Mouse (Mus musculus) stomach, embryonic 15.5 days (tissue): ENCODE results near the gene Slc1a5. TPM values are rescaled to one million over a fixed set of nuclear protein-coding genes. Genes with fewer than 3 reads are reported as not detected.

Experiments
- ATAC-seq: fragments of 200-750 bp; cut with Nextera tagmentation; 2 replicates; pipeline ENCODE4 v1.8.0; 2017; ENCODE audit warnings: low read depth, moderate number of reproducible peaks, moderate TSS enrichment; ENCODE audit not compliant: insufficient read depth, low FRiP score
- H3K27ac ChIP-seq: fragments of 300-500 bp; sonication (generic); 2 replicates; pipeline ENCODE4 v1.5.1; 2015; ENCODE audit warnings: mild to moderate bottlenecking, inconsistent platforms
- H3K27me3 ChIP-seq: fragments of 300-500 bp; sonication (generic); replicated peaks from 2 replicates; pipeline ENCODE4 v1.6.1; 2015; ENCODE audit warnings: inconsistent platforms
- H3K36me3 ChIP-seq: fragments of 300-500 bp; sonication (generic); 2 replicates; pipeline ENCODE4 v1.6.1; 2015; ENCODE audit warnings: inconsistent platforms
- H3K4me1 ChIP-seq: fragments of 300-500 bp; sonication (generic); 2 replicates; pipeline ENCODE4 v1.6.1; 2015; ENCODE audit warnings: inconsistent platforms
- H3K4me2 ChIP-seq: fragments of 300-500 bp; sonication (generic); 2 replicates; pipeline ENCODE4 v1.6.1; 2015; ENCODE audit warnings: mild to moderate bottlenecking, inconsistent platforms
- H3K4me3 ChIP-seq: fragments of 300-500 bp; sonication (generic); replicated peaks from 2 replicates; pipeline ENCODE4 v1.5.1; 2015; ENCODE audit warnings: inconsistent platforms
- H3K9ac ChIP-seq: fragments of 300-500 bp; sonication (generic); 2 replicates; pipeline ENCODE4 v1.6.1; 2015; ENCODE audit warnings: inconsistent platforms
- H3K9me3 ChIP-seq: fragments of 300-500 bp; sonication (generic); 2 replicates; pipeline ENCODE4 v1.6.1; 2016; ENCODE audit warnings: inconsistent platforms
- WGBS: fragments of 180-500 bp; shearing (Covaris S2); methylation state at CpG from one replicate; pipeline ENCODE4 v1.1.7; 2015; 5-methylcytosine and 5-hydroxymethylcytosine counted together
- polyA plus RNA-seq: library from polyadenylated mRNA; unstranded; fragments of >200 nt; fragmentation: Nextera tagmentation; extraction: Ambion mirVana; gene quantifications from 2 replicates; pipeline ENCODE4 v1.2.1, GENCODE M21; 2015

Slc1a5 gene
- polyA plus RNA-seq, result 64.2 and 66.3 TPM in 2 replicates

DNA sequence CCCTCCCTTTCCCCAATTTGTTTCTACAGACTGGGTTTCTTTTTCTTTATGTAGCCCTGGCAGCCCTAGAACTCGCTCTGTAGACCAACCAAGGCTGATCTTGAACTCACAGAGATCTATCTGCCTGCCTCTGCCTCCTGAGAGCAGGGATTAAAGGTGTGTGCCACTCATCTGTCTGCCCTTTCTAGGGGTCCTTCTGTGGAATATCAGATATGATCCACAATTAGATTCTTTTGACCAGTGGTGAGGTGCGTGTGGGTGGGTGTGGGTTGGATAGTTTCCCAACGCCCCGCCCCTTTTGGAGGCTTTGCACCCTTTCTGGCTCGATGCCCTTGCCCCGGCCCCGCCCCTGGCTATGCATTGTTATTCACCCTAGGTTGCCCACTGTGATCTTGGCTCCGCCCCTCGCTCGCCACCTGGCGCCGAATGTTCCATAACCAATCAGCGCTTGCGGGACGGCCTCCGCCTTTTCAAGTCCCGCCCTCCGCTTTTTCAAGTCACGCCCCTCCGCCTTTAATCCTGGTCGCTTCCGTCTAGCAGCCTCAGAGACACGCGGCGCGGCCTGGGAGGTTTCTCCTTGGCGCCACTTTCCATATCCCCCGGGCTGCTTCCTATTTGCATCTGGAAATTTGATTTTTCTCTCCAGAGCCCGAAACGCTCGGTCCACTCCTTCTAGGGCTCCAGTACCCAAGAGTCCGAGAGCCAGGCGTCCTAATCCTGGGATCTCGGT is at the start of gene Slc1a5:
Slc1a5 (plus strand) TSS at position 516 of the 730 bp plus-strand sequence.
- peak within 1 kb of the TSS; percentile 60 for H3K27ac ChIP-seq
- 4% methylated on average over 34 of the region's 34 CpGs for WGBS
- no peaks in the 10 kb centered on the region for H3K9me3 ChIP-seq
- H3K4me2 ChIP-seq, result peak within 1 kb of the TSS; percentile 92
- no peaks in the 10 kb centered on the region for H3K27me3 ChIP-seq
- no peaks in the 10 kb centered on the region for H3K36me3 ChIP-seq
- peaks cover 25% of the 10 kb centered on the region for H3K4me1 ChIP-seq
- peak within 1 kb of the TSS; percentile 66 for H3K9ac ChIP-seq
- peak; percentile 82 for ATAC-seq
- H3K4me3 ChIP-seq, result peak within 1 kb of the TSS; percentile 59

GRCm38 (mm10) chr7:16731893-16732422 is 49.2 kb upstream of the Slc1a5 start:
- no peak for ATAC-seq
- H3K4me1 ChIP-seq, result peaks cover 7% of the 10 kb centered on the region; the same call in 1 of the 2 replicates
- no peak overlapping the region for H3K4me2 ChIP-seq
- no peak overlapping the region for H3K4me3 ChIP-seq
- H3K9ac ChIP-seq, result no peak overlapping the region
- no peaks in the 10 kb centered on the region for H3K9me3 ChIP-seq
- H3K36me3 ChIP-seq, result no peaks in the 10 kb centered on the region
- H3K27me3 ChIP-seq, result no peaks in the 10 kb centered on the region
- WGBS, result 50% methylated on average over 7 of the region's 7 CpGs
- no peak overlapping the region for H3K27ac ChIP-seq

DNA sequence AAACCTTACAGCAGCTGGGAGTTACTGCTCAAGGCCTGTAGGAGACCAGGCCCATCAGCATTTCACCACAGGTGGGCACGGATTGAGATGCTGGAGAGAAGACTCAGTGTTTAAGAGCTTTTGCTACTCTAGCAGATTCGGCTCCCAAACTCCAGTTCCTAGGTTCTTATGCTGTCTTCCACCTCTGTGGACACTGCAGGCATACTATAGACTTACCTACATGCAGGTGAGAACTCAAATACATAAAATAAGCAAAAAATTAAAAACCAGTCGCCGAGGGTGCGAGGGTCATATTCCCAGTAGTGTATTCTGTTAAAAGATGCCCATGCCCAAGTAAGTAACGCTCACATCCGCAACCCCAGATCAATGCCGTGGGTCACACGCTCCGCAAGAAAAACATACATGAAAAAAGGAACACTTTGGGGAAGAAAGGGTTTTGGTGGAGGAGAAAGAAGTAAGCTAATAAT is 43.5 kb upstream of the Slc1a5 start:
- H3K27ac ChIP-seq, result no peak overlapping the region
- H3K27me3 ChIP-seq, result no peaks in the 10 kb centered on the region
- peaks cover 16% of the 10 kb centered on the region for H3K4me1 ChIP-seq
- H3K9ac ChIP-seq, result no peak overlapping the region
- 37% methylated on average over 10 of the region's 10 CpGs for WGBS
- peak overlapping the region; percentile 95 for H3K4me3 ChIP-seq
- H3K4me2 ChIP-seq, result peak overlapping the region; percentile 69
- ATAC-seq, result no peak
- no peaks in the 10 kb centered on the region for H3K9me3 ChIP-seq
- no peaks in the 10 kb centered on the region for H3K36me3 ChIP-seq

DNA sequence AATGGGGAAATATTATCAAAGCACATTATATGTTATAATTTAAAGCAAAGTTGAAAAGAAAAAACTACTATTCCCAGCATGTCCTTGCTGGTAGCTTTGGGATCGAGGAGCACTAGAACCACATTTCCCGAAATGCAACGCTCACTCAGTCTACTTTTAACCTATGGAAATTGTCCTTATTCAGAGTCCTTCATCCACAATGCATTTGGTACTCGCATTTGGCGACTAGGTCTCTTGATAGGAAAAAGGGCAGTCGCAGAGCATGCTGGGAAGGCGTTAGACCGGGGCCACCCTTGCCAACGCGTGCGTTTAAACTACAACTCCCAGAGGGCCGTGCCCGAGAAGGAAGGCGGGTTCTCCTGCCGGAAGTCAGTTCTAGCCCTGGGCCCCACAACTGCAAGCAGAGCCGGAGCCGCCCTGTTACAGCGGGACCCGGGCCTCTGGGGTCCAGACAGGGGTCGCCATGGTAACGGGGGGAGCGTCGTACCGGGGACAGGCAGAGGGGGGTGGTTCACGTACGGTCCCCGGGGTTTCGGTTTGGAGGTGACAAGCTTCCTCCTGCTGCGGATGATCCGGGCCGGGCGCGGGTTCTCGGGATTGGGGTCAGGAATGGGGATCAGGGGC is 43.0 kb upstream of the Slc1a5 start, which contains the start of gene Ap2s1:
Ap2s1 (plus strand) TSS at position 338 of the 624 bp plus-strand sequence.
- peak within 1 kb of the TSS; percentile 91 for H3K9ac ChIP-seq
- ATAC-seq, result peak; percentile 97
- peak within 1 kb of the TSS; percentile 95 for H3K4me3 ChIP-seq
- peak within 1 kb of the TSS; percentile 67; the same call in 1 of the 2 replicates for H3K27ac ChIP-seq
- peaks cover 16% of the 10 kb centered on the region for H3K4me1 ChIP-seq
- H3K4me2 ChIP-seq, result peak within 1 kb of the TSS; percentile 69
- 0% methylated on average over 34 of the region's 34 CpGs for WGBS
- no peaks in the 10 kb centered on the region for H3K9me3 ChIP-seq
- H3K27me3 ChIP-seq, result no peaks in the 10 kb centered on the region
- no peaks in the 10 kb centered on the region for H3K36me3 ChIP-seq

- peaks cover 16% of the 10 kb centered on the region for H3K4me1 ChIP-seq
- no peaks in the 10 kb centered on the region for H3K27me3 ChIP-seq
- no peak for ATAC-seq
- H3K4me2 ChIP-seq, result peak overlapping the region; percentile 69
- H3K36me3 ChIP-seq, result peaks cover 3% of the 10 kb centered on the region; the same call in 1 of the 2 replicates
- WGBS, result 37% methylated on average over 10 of the region's 10 CpGs
- H3K4me3 ChIP-seq, result peak overlapping the region; percentile 95
- H3K9me3 ChIP-seq, result no peaks in the 10 kb centered on the region
- H3K27ac ChIP-seq, result no peak overlapping the region
- peak overlapping the region; percentile 91 for H3K9ac ChIP-seq
Observed at GRCm38 (mm10) chr7:16739056-16739604, 42.0 kb upstream of the Slc1a5 start.

DNA sequence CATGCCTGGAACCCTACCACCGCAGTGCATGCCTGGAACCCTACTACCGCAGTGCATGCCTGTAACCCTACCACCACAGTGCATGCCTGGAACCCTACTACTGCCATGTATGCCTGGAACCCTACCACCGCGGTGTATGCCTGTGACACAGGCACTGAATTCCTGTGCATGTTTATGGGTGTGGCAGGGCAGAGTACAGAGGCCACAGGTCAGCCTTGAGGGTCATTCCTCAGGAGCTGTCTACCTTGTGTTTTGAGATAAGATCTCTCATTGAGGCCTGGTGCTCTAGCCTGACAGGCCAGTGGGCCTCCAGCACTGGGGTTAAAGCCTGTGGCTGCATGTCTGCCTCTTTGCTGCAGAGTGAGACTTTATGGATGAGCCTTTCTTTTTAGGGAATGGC is 35.8 kb upstream of the Slc1a5 start:
- H3K4me2 ChIP-seq, result no peak overlapping the region
- H3K9me3 ChIP-seq, result no peaks in the 10 kb centered on the region
- no peak overlapping the region for H3K4me3 ChIP-seq
- H3K27me3 ChIP-seq, result no peaks in the 10 kb centered on the region
- no peaks in the 10 kb centered on the region; the same call in 1 of the 2 replicates for H3K4me1 ChIP-seq
- peaks cover 37% of the 10 kb centered on the region for H3K36me3 ChIP-seq
- 73% methylated on average over 4 of the region's 4 CpGs for WGBS
- no peak for ATAC-seq
- no peak overlapping the region for H3K27ac ChIP-seq
- H3K9ac ChIP-seq, result no peak overlapping the region

- ATAC-seq, result 0 out of 2 replicates have a peak, but pooled peaks have one; percentile 30
- H3K36me3 ChIP-seq, result peaks cover 37% of the 10 kb centered on the region
Observed at GRCm38 (mm10) chr7:16746093-16746492, 35.0 kb upstream of the Slc1a5 start.

GRCm38 (mm10) chr7:16747656-16748055 is 33.5 kb upstream of the Slc1a5 start:
- Histone ChIP-seq H3K9me3 (no peaks in the 10 kb centered on the region), H3K27me3 (no peaks in the 10 kb centered on the region), H3K4me3 (no peak overlapping the region), H3K9ac (no peak overlapping the region), H3K4me2 (no peak overlapping the region), H3K27ac (no peak overlapping the region), H3K36me3 (peaks cover 37% of the 10 kb centered on the region), H3K4me1 (no peaks in the 10 kb centered on the region; the same call in 1 of the 2 replicates)
- no peak for ATAC-seq
- 91% methylated on average over 6 of the region's 6 CpGs for WGBS

More at GRCm38 (mm10) chr7:16746093-16746492, 35.0 kb upstream of the Slc1a5 start:
- H3K4me3 ChIP-seq, result no peak overlapping the region
- no peaks in the 10 kb centered on the region; the same call in 1 of the 2 replicates for H3K4me1 ChIP-seq
- no peaks in the 10 kb centered on the region for H3K9me3 ChIP-seq
- H3K27ac ChIP-seq, result no peak overlapping the region
- H3K27me3 ChIP-seq, result no peaks in the 10 kb centered on the region
- no peak overlapping the region for H3K4me2 ChIP-seq
- 60% methylated on average over 3 of the region's 3 CpGs for WGBS
- H3K9ac ChIP-seq, result no peak overlapping the region

DNA sequence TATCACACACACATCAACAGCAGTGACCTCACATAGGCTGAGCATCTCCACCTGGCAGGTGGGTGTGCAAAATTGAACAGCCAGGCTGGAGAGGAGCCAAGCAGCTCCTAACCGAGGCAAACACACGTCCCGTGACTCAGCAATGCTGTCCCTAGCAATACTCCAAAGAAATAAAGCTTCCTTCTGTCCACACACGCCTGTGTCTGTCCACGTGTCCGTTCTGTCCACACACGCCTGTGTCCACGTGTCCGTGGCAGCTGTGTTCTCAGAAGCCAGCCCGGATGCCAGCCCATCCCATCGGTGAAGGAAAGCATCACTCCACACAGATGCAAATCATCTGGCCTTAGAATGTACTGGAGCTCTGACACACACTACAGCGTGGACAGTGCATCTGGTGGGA is 29.1 kb upstream of the Slc1a5 start:
- peaks cover 19% of the 10 kb centered on the region for H3K36me3 ChIP-seq
- H3K27ac ChIP-seq, result no peak overlapping the region
- ATAC-seq, result no peak
- no peak overlapping the region for H3K4me3 ChIP-seq
- WGBS, result 78% methylated on average over 12 of the region's 12 CpGs
- no peaks in the 10 kb centered on the region for H3K4me1 ChIP-seq
- H3K9ac ChIP-seq, result no peak overlapping the region
- H3K4me2 ChIP-seq, result no peak overlapping the region
- H3K9me3 ChIP-seq, result no peaks in the 10 kb centered on the region
- H3K27me3 ChIP-seq, result no peaks in the 10 kb centered on the region

DNA sequence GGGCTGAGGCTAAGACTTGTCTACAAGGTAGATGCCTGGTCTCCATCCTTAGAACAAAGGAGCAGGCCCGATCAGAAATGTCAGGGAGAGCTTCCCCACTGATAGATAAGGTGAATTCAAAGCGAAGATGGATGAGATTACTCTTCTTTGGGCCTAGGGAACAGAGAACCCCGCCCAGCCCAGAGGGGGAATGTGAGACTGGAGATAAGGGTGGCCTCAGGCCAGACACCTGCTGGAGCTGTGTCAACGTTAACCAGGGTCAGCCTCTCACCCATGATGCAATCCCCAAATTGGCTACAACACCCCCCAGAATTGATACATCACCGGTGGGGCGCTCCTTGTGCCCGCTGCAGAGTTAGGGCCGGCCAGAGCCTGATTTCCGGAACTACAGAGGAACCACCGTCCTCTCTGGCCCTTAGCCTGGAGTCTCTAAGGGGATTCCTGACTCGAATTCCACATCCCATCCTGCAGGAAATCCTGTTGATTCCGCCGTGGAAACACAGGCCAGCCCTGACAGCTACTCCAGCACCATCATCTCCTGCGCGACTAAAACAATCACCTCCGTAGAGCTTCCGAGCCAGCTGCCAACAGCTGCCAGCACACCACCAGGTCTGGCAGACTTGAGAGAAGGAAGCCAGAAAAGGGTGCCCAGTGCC is 25.6 kb upstream of the Slc1a5 start:
- no peak overlapping the region for H3K27ac ChIP-seq
- H3K9me3 ChIP-seq, result no peaks in the 10 kb centered on the region
- H3K4me1 ChIP-seq, result no peaks in the 10 kb centered on the region; the same call in 1 of the 2 replicates
- H3K9ac ChIP-seq, result no peak overlapping the region
- no peaks in the 10 kb centered on the region for H3K27me3 ChIP-seq
- 44% methylated on average over 17 of the region's 17 CpGs for whole genome bisulfite sequencing
- no peak for ATAC-seq
- H3K4me3 ChIP-seq, result no peak overlapping the region
- no peak overlapping the region for H3K4me2 ChIP-seq
- no peaks in the 10 kb centered on the region for H3K36me3 ChIP-seq

DNA sequence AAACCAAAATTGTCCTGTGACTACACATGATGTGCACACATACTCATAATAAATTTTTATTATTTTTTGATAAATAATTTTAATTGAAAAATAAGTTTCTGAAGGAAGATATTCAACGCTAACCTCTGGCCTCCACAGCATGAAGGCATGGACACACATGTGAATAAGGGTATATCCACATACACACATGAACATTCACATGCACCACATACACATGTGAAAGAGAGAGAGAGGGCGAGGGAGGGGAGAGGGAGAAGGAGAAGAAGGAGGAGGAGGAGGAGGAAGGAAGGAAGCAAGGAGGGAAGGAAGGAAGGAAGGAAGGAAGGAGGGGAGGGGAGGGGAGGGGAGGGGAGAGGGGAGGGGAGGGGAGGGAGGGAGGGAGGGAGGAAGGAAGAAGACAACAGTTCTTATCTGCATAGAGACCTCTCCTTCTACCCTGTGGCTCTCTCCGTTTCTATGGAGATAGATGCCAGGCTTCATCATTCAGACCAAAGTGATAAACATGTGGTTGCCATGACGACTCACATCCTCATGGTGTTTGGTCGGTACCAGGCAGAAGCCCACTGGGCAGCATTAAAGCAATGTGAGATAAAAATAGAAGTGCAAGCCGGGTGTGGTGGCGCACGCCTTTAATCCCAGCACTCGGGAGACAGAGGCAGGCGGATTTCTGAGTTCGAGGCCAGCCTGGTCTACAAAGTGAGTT is 22.1 kb upstream of the Slc1a5 start:
- Histone ChIP-seq H3K27me3 (no peaks in the 10 kb centered on the region), H3K27ac (no peak overlapping the region), H3K9ac (no peak overlapping the region), H3K9me3 (no peaks in the 10 kb centered on the region), H3K4me2 (no peak overlapping the region), H3K4me3 (no peak overlapping the region), H3K36me3 (no peaks in the 10 kb centered on the region), H3K4me1 (peaks cover 9% of the 10 kb centered on the region)
- 73% methylated on average over 11 of the region's 11 CpGs for WGBS
- no peak for ATAC-seq
